Mouse (Mus musculus) erythroblast, embryonic 14.5 days (primary cell): Measurements from ENCODE around the gene Bahcc1.

Experiments
- GATA1 ChIP-seq: IDR thresholded peaks from 2 replicates; pipeline ENCODE4 v1.6.1; 2012; ENCODE audit warnings: low read length, inconsistent platforms, mixed read lengths
- TAL1 ChIP-seq: IDR thresholded peaks from 3 replicates; pipeline ENCODE4 v1.6.1; 2012; ENCODE audit warnings: low read length, inconsistent platforms, mixed read lengths

DNA sequence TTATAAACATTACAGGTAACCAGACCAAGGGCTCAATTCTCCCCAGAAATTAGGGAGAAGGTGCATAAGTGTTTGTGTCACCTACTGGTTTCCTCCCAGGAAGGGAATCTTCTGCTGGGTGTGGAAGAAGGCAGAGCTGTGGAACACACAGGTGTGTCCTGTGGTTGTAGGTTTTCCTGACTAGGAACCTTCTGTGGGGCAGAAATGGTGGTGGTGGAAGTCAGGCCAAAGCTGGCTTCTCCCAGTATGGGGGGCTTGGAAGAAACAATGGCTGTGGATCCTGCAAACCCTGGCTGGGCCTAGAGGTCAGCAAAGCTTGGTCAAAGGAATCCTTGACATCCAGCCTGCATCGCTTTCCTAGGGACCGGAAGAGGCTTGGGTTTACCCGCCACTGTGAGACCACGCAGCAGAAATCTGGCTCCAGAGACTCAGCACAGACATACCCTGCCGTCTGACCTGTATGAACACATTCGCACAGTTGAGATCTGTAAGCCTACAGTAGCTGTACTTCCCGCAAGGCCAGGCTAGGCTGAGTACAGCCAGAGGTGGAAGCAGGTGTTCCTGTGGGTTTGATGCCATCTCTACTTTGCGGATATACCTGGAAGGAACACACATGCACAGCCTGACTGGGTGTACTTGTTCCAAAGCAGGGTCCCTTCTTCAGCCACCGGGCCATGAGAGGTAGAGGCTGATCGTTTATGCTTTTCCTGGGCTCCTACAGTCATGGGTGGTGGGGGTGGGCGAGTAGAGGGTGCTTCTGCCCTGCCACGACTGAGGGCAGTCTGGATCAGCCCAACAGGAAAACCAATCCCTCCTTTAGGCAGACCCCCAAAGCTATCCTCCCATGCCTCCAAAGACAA, 6.1 kb upstream of the Bahcc1 start:
- TF ChIP-seq TAL1 (no peak), GATA1 (no peak)
